Mouse (Mus musculus) MEL (cell line): ENCODE measurements around the gene Inpp4b. TPM values are rescaled to one million over a fixed set of nuclear protein-coding genes. Genes with fewer than 3 reads are reported as not detected.
A peak's percentile ranks its signal among the peaks of the same experiment; 100 is the strongest.

Experiments used
- DNase-seq: peaks from one replicate; pipeline ENCODE4 v3.0.0; 2011; ENCODE audit warnings: low read depth, low spot score
- H3K27ac ChIP-seq: 2 replicates; pipeline ENCODE4 v1.5.1; 2012; ENCODE audit warnings: low read depth, mild to moderate bottlenecking, control low read depth, low read length, moderate library complexity; ENCODE audit not compliant: control insufficient read depth
- H3K27me3 ChIP-seq, 2 experiments: fragments of 150-350 bp in 1 of 2; sonication (generic) in 1 of 2; 2 replicates each; pipeline ENCODE4 v1.6.1; 2012; ENCODE audit warnings: low read length in 2 of 2, mild to moderate bottlenecking in 2 of 2, improper control_type of control experiment in 1 of 2, moderate library complexity in 1 of 2; ENCODE audit not compliant: insufficient read depth in 2 of 2, control insufficient read depth in 1 of 2
- H3K36me3 ChIP-seq, 2 experiments: 2 replicates each; pipeline ENCODE4 v1.6.1; 2012 to 2014; ENCODE audit warnings: low read length in 2 of 2, improper control_type of control experiment in 1 of 2, inconsistent platforms in 1 of 2, mild to moderate bottlenecking in 1 of 2; ENCODE audit not compliant: insufficient read depth in 2 of 2, control insufficient read depth in 1 of 2
- H3K4me1 ChIP-seq, 2 experiments: fragments of 150-350 bp in 1 of 2; sonication (generic) in 1 of 2; 2 replicates each; pipeline ENCODE4 v1.6.1; 2012; ENCODE audit warnings: low read length in 2 of 2, improper control_type of control experiment in 1 of 2, mild to moderate bottlenecking in 1 of 2; ENCODE audit not compliant: insufficient read depth in 2 of 2, control insufficient read depth in 1 of 2
- H3K4me3 ChIP-seq, 2 experiments: fragments of 150-350 bp in 1 of 2; sonication (generic) in 1 of 2; 2 replicates each; pipeline ENCODE4 v1.5.1; 2012; ENCODE audit warnings: low read depth in 2 of 2, low read length in 2 of 2, mild to moderate bottlenecking in 2 of 2, moderate library complexity in 2 of 2, control low read depth in 1 of 2, improper control_type of control experiment in 1 of 2; ENCODE audit not compliant: control insufficient read depth in 1 of 2, insufficient read depth in 1 of 2
- H3K79me2 ChIP-seq: 2 replicates; pipeline ENCODE4 v1.6.1; 2012; ENCODE audit warnings: mild to moderate bottlenecking, low read length, moderate library complexity; ENCODE audit not compliant: control insufficient read depth, poor library complexity, insufficient read depth
- H3K9ac ChIP-seq: 2 replicates; pipeline ENCODE4 v1.6.1; 2012; ENCODE audit warnings: low read depth, mild to moderate bottlenecking, control low read depth, low read length, moderate library complexity; ENCODE audit not compliant: control insufficient read depth, poor library complexity, severe bottlenecking
- H3K9me3 ChIP-seq: fragments of 150-350 bp; sonication (generic); replicated peaks from 2 replicates; pipeline ENCODE4 v1.6.1; 2012; ENCODE audit warnings: mild to moderate bottlenecking, low read length, improper control_type of control experiment, moderate library complexity; ENCODE audit not compliant: insufficient read depth
- BHLHE40 ChIP-seq: IDR thresholded peaks from 2 replicates; pipeline ENCODE4 v1.6.1; 2012; ENCODE audit warnings: low read depth, mild to moderate bottlenecking, inconsistent platforms, low read length, improper control_type of control experiment, borderline replicate concordance
- CHD1 ChIP-seq: IDR thresholded peaks from 2 replicates; pipeline ENCODE4 v1.6.1; 2012; ENCODE audit warnings: low read depth, mild to moderate bottlenecking, inconsistent platforms, low read length, improper control_type of control experiment
- E2F4 ChIP-seq: IDR thresholded peaks from 2 replicates; pipeline ENCODE4 v1.6.1; 2011; ENCODE audit warnings: low read depth, low read length, improper control_type of control experiment, borderline replicate concordance
- ELF1 ChIP-seq: IDR thresholded peaks from 2 replicates; pipeline ENCODE4 v1.6.1; 2014; ENCODE audit warnings: low read depth, mild to moderate bottlenecking, inconsistent platforms, low read length, improper control_type of control experiment, moderate library complexity
- EP300 ChIP-seq, 2 experiments: IDR thresholded peaks; 2 replicates each; pipeline ENCODE4 v1.6.1; 2011; ENCODE audit warnings: improper control_type of control experiment in 2 of 2, low read length in 2 of 2, low read depth in 1 of 2, mild to moderate bottlenecking in 1 of 2
- ETS1 ChIP-seq: IDR thresholded peaks from 2 replicates; pipeline ENCODE4 v1.6.1; 2012; ENCODE audit warnings: low read depth, mild to moderate bottlenecking, inconsistent platforms, low read length, improper control_type of control experiment, moderate library complexity
- GABPA ChIP-seq: IDR thresholded peaks from 2 replicates; pipeline ENCODE4 v1.6.1; 2012; ENCODE audit warnings: low read depth, mild to moderate bottlenecking, inconsistent platforms, low read length, improper control_type of control experiment, moderate library complexity
- GATA1 ChIP-seq: IDR thresholded peaks from 2 replicates; pipeline ENCODE4 v1.6.1; 2011; ENCODE audit warnings: low read depth, low read length, improper control_type of control experiment
- JUND ChIP-seq: IDR thresholded peaks from 2 replicates; pipeline ENCODE4 v1.6.1; 2011; ENCODE audit warnings: low read depth, mild to moderate bottlenecking, improper control_type of control experiment, low read length
- KAT2A ChIP-seq: conservative IDR thresholded peaks from 2 replicates; pipeline ENCODE4 v1.6.1; 2012; ENCODE audit warnings: low read depth, low read length, improper control_type of control experiment, inconsistent platforms
- MAFK ChIP-seq: IDR thresholded peaks from 2 replicates; pipeline ENCODE4 v1.6.1; 2011; ENCODE audit warnings: low read depth, mild to moderate bottlenecking, low read length, improper control_type of control experiment, borderline replicate concordance
- MAX ChIP-seq: IDR thresholded peaks from 2 replicates; pipeline ENCODE4 v1.6.1; 2011; ENCODE audit warnings: low read length, improper control_type of control experiment
- MAZ ChIP-seq: IDR thresholded peaks from 2 replicates; pipeline ENCODE4 v1.6.1; 2012; ENCODE audit warnings: low read depth, mild to moderate bottlenecking, inconsistent platforms, low read length, improper control_type of control experiment
- MEF2A ChIP-seq: IDR thresholded peaks from 2 replicates; pipeline ENCODE4 v1.6.1; 2014; ENCODE audit warnings: low read depth, mild to moderate bottlenecking, inconsistent platforms, low read length, improper control_type of control experiment; ENCODE audit not compliant: poor library complexity, insufficient replicate concordance, severe bottlenecking; ENCODE audit errors: extremely low read depth
- MXI1 ChIP-seq: IDR thresholded peaks from 2 replicates; pipeline ENCODE4 v1.6.1; 2011; ENCODE audit warnings: mild to moderate bottlenecking, low read depth, low read length, improper control_type of control experiment
- MYB ChIP-seq: IDR thresholded peaks from 2 replicates; pipeline ENCODE4 v1.6.1; 2011; ENCODE audit warnings: mild to moderate bottlenecking, low read depth, low read length, improper control_type of control experiment
- MYC ChIP-seq: IDR thresholded peaks from 2 replicates; pipeline ENCODE4 v1.6.1; 2011; ENCODE audit warnings: low read depth, mild to moderate bottlenecking, low read length, improper control_type of control experiment, moderate library complexity
- NELFE ChIP-seq: IDR thresholded peaks from 2 replicates; pipeline ENCODE4 v1.6.1; 2011; ENCODE audit warnings: low read depth, low read length, improper control_type of control experiment
- NRF1 ChIP-seq: IDR thresholded peaks from 2 replicates; pipeline ENCODE4 v1.6.1; 2014; ENCODE audit warnings: low read depth, mild to moderate bottlenecking, inconsistent platforms, low read length, improper control_type of control experiment, moderate library complexity; ENCODE audit not compliant: poor library complexity, insufficient read depth, severe bottlenecking
- POLR2A ChIP-seq, 2 experiments: IDR thresholded peaks; 2 replicates each; pipeline ENCODE4 v1.6.1; 2011 to 2012; ENCODE audit warnings: low read length in 2 of 2, mild to moderate bottlenecking in 2 of 2, control low read depth in 1 of 2, improper control_type of control experiment in 1 of 2, low read depth in 1 of 2, moderate library complexity in 1 of 2; ENCODE audit not compliant: control insufficient read depth in 1 of 2, insufficient read depth in 1 of 2, poor library complexity in 1 of 2
- POLR2AphosphoS2 ChIP-seq: IDR thresholded peaks from 2 replicates; pipeline ENCODE4 v1.6.1; 2011; ENCODE audit warnings: low read length, improper control_type of control experiment
- POLR2AphosphoS5 ChIP-seq: IDR thresholded peaks from 2 replicates; pipeline ENCODE4 v1.6.1; 2012; ENCODE audit warnings: low read depth, borderline replicate concordance, mild to moderate bottlenecking, inconsistent platforms, low read length, moderate library complexity, mixed read lengths
- RAD21 ChIP-seq: IDR thresholded peaks from 2 replicates; pipeline ENCODE4 v1.6.1; 2011; ENCODE audit warnings: mild to moderate bottlenecking, low read depth, low read length, improper control_type of control experiment
- RCOR1 ChIP-seq: IDR thresholded peaks from 2 replicates; pipeline ENCODE4 v1.6.1; 2012; ENCODE audit warnings: low read depth, mild to moderate bottlenecking, inconsistent platforms, low read length, improper control_type of control experiment
- SIN3A ChIP-seq: IDR thresholded peaks from 2 replicates; pipeline ENCODE4 v1.6.1; 2012; ENCODE audit warnings: low read length, improper control_type of control experiment, inconsistent platforms
- SMC3 ChIP-seq: IDR thresholded peaks from 2 replicates; pipeline ENCODE4 v1.6.1; 2011; ENCODE audit warnings: low read depth, low read length, improper control_type of control experiment
- TAL1 ChIP-seq: IDR thresholded peaks from 2 replicates; pipeline ENCODE4 v1.6.1; 2012; ENCODE audit warnings: mild to moderate bottlenecking, inconsistent platforms, low read length, moderate library complexity, mixed read lengths
- TBP ChIP-seq: IDR thresholded peaks from 2 replicates; pipeline ENCODE4 v1.8.0; 2011; ENCODE audit warnings: low read depth, low read length, improper control_type of control experiment
- TCF12 ChIP-seq: IDR thresholded peaks from 2 replicates; pipeline ENCODE4 v1.6.1; 2014; ENCODE audit warnings: low read depth, mild to moderate bottlenecking, inconsistent platforms, low read length, improper control_type of control experiment, moderate library complexity
- UBTF ChIP-seq: IDR thresholded peaks from 2 replicates; pipeline ENCODE4 v1.6.1; 2012; ENCODE audit warnings: low read depth, mild to moderate bottlenecking, inconsistent platforms, low read length, improper control_type of control experiment, moderate library complexity, borderline replicate concordance; ENCODE audit not compliant: insufficient read depth
- USF1 ChIP-seq: IDR thresholded peaks from 2 replicates; pipeline ENCODE4 v1.6.1; 2014; ENCODE audit warnings: low read depth, mild to moderate bottlenecking, inconsistent platforms, low read length, improper control_type of control experiment, moderate library complexity
- USF2 ChIP-seq, 2 experiments: IDR thresholded peaks; 2 replicates each; pipeline ENCODE4 v1.6.1; 2011 to 2012; ENCODE audit warnings: improper control_type of control experiment in 2 of 2, low read length in 2 of 2, borderline replicate concordance in 1 of 2, inconsistent platforms in 1 of 2, low read depth in 1 of 2, mild to moderate bottlenecking in 1 of 2; ENCODE audit not compliant: insufficient read depth in 1 of 2
- ZC3H11A ChIP-seq: IDR thresholded peaks from 2 replicates; pipeline ENCODE4 v1.6.1; 2012; ENCODE audit warnings: low read depth, mild to moderate bottlenecking, inconsistent platforms, low read length, improper control_type of control experiment
- ZKSCAN1 ChIP-seq: IDR thresholded peaks from 2 replicates; pipeline ENCODE4 v1.6.1; 2012; ENCODE audit warnings: low read depth, mild to moderate bottlenecking, inconsistent platforms, low read length, improper control_type of control experiment, moderate library complexity
- ZMIZ1 ChIP-seq: IDR thresholded peaks from 2 replicates; pipeline ENCODE4 v1.6.1; 2012; ENCODE audit warnings: low read depth, mild to moderate bottlenecking, inconsistent platforms, low read length, improper control_type of control experiment, moderate library complexity
- polyA plus RNA-seq, 2 experiments: library from polyadenylated mRNA; stranded (reverse) in 1 of 2; unstranded in 1 of 2; fragments of >175 nt in 1 of 2; fragments of >200 nt in 1 of 2; gene quantifications; 2 replicates each; pipeline versions ENCODE4 v1.2.1 to v1.2.4; 2012; ENCODE audit warnings: low replicate concordance in 2 of 2, low read depth in 1 of 2; ENCODE audit not compliant: insufficient read length in 2 of 2, insufficient read depth in 1 of 2, missing spikeins in 1 of 2
- total RNA-seq: library from RNA; depleted of rRNA; stranded (reverse); fragments of 300-350 nt; gene quantifications from 2 replicates; pipeline ENCODE4 v1.2.3, GENCODE M21; 2012

The Inpp4b gene
- total and polyA plus RNA-seq, 3 experiments, result 12.3 to 26.9 (median 13.6) TPM

- H3K36me3 ChIP-seq, result peaks cover 0 to 69% of the 10 kb centered on the region in 2 experiments; a peak in 2 of 4 replicates
- H3K9ac ChIP-seq, result peak overlapping the region; percentile 64
- no peaks in the 10 kb centered on the region for H3K27me3 ChIP-seq
- H3K9me3 ChIP-seq, result no peaks in the 10 kb centered on the region
- peaks cover 46 to 52% of the 10 kb centered on the region in 2 experiments for H3K4me1 ChIP-seq
- DNase-seq, result peak; percentile 91
- peak overlapping the region; percentile 98 for H3K27ac ChIP-seq
- H3K4me3 ChIP-seq, result peak overlapping the region; percentile 10 to 31; a peak in 3 of 4 replicates
- peaks cover 23% of the 10 kb centered on the region for H3K79me2 ChIP-seq
- peak; percentile 6; the same call in 1 of the 2 replicates for TF ChIP-seq TBP
- peak; percentile 32; the same call in 1 of the 2 replicates for TF ChIP-seq POLR2AphosphoS2
- TF ChIP-seq MAX, result peak; percentile 81
- TF ChIP-seq RAD21, result no peak
- no peak for TF ChIP-seq POLR2AphosphoS5
- no peak for TF ChIP-seq USF2 (IDR thresholded peaks at IDR 0.05; ENCODE audit: borderline replicate concordance in 1 of 2, insufficient read depth in 1 of 2, low read depth in 1 of 2, low read length in 2 of 2)
- TF ChIP-seq MXI1, result peak; percentile 77; the same call in 1 of the 2 replicates
- TF ChIP-seq CHD1, result peak; percentile 68; the same call in 1 of the 2 replicates
- no peak for TF ChIP-seq ZKSCAN1
- peak; percentile 78 for TF ChIP-seq TAL1
- TF ChIP-seq RCOR1, result peak; percentile 80; the same call in 1 of the 2 replicates
- TF ChIP-seq MEF2A, result no peak
- TF ChIP-seq GABPA, result no peak
- TF ChIP-seq MAFK, result 0 out of 2 replicates have a peak, but pooled peaks have one; percentile 29
- TF ChIP-seq MYC, result peak; percentile 80; the same call in 1 of the 2 replicates
- peak; percentile 89 to 93 for TF ChIP-seq EP300 (IDR thresholded peaks at IDR 0.05; ENCODE audit: low read depth in 1 of 2, low read length in 2 of 2)
- TF ChIP-seq ZMIZ1, result no peak
- TF ChIP-seq POLR2A (IDR thresholded peaks at IDR 0.05; ENCODE audit: control insufficient read depth in 1 of 2, insufficient read depth in 1 of 2, low read depth in 1 of 2, low read length in 2 of 2, poor library complexity in 1 of 2), result no peak; a peak in 1 of 4 replicates
- TF ChIP-seq UBTF, result no peak
- TF ChIP-seq ETS1, result peak; percentile 91
- peak; percentile 98 for TF ChIP-seq BHLHE40
- peak; percentile 92 for TF ChIP-seq GATA1
- no peak for TF ChIP-seq E2F4
- TF ChIP-seq NRF1, result no peak
- no peak for TF ChIP-seq JUND
- TF ChIP-seq SIN3A, result peak; percentile 89; the same call in 1 of the 2 replicates
- no peak for TF ChIP-seq ZC3H11A
- no peak for TF ChIP-seq ELF1
- TF ChIP-seq MYB, result peak; percentile 84
- TF ChIP-seq TCF12, result peak; percentile 90
- no peak; the same call in 1 of the 2 replicates for TF ChIP-seq KAT2A
- TF ChIP-seq USF1, result no peak; the same call in 1 of the 2 replicates
- no peak for TF ChIP-seq SMC3
- TF ChIP-seq MAZ, result 0 out of 2 replicates have a peak, but pooled peaks have one; percentile 17
- TF ChIP-seq NELFE, result 0 out of 2 replicates have a peak, but pooled peaks have one; percentile 31
Measured at GRCm38 (mm10) chr8:81773305-81773965, 431.1 kb downstream of the Inpp4b start.
